8 mouse cellular contexts compared by ENCODE assay signal in genomic region chr14:32073211-32073685, GRCm38 (mm10). TPM values are rescaled to one million over a fixed set of nuclear protein-coding genes. Genes with fewer than 3 reads are reported as not detected.
A peak's percentile ranks its signal among the peaks of the same experiment; 100 is the strongest.
DNase-seq lines count a peak whose midpoint lies in the region; ATAC-seq and TF ChIP-seq lines count a peak whose summit lies in the region.

No protein-coding gene starts in this region.

- H3K4me3 ChIP-seq in testis, adult 2 months (ENCODE audit: control insufficient read depth, low read depth, low read length), result no peak overlapping the region

- intact Hi-C loops in heart, postnatal 10 days (cut with DNase I), result no loop called here
- intact Hi-C loops in left cerebral cortex, postnatal 25 days (cut with DNase I), result no loop called here

- H3K27me3 ChIP-seq in testis, adult 2 months (ENCODE audit: control insufficient read depth, insufficient read depth, low read length), result no peaks in the 10 kb centered on the region

- TF ChIP-seq CTCF in testis, adult 2 months (IDR thresholded peaks at IDR 0.05; ENCODE audit: control insufficient read depth, insufficient read depth, insufficient replicate concordance, low read depth, low read length), result no peak

- DNase-seq in testis, postnatal 10 days (ENCODE audit: low spot score), result no peak
- DNase-seq in heart, postnatal 10 days, result peak; percentile 70 to 79
- DNase-seq in left cerebral cortex, postnatal 25 days (ENCODE audit: low spot score in 2 of 2), result peak; percentile 42 to 85
- DNase-seq in right cerebral cortex, postnatal 36 days (ENCODE audit: low spot score in 2 of 2), result peak; percentile 64 to 72
- no peak for DNase-seq in ovary, postnatal 14 days (ENCODE audit: low spot score)
- no peak for DNase-seq in T-cell, adult 2 months (ENCODE audit: low spot score)

- ATAC-seq in common myeloid progenitor, adult 5-6 weeks (replicated peaks; ENCODE audit: low read depth, poor library complexity, severe bottlenecking), result peak; percentile 84

- no peaks in the 10 kb centered on the region for H3K36me3 ChIP-seq in testis, adult 2 months (ENCODE audit: control insufficient read depth, insufficient read depth, low read length)

- peaks cover 6% of the 10 kb centered on the region for H3K4me1 ChIP-seq in testis, adult 2 months (ENCODE audit: control insufficient read depth, insufficient read depth, low read length)

- H3K27ac ChIP-seq in testis, adult 2 months (ENCODE audit: control insufficient read depth, insufficient read depth, low read depth, low read length), result peak overlapping the region; percentile 41; the same call in 1 of the 2 replicates

- TF ChIP-seq POLR2A in testis, adult 2 months (IDR thresholded peaks at IDR 0.05; ENCODE audit: control insufficient read depth, low read depth, low read length), result no peak

RNA-seq across cellular contexts. Expression of gene Oxnad1, which starts 11.9 kb away (rescaled TPM):
- polyA plus RNA-seq in testis, adult 2 months (2012; rRNA removed), result 23.9 and 24.0 TPM in 2 replicates
- total RNA-seq in common myeloid progenitor, adult 5-6 weeks (2017), result 41.4 and 47.0 TPM in 2 replicates
- total RNA-seq in heart, postnatal 10 days (2021), result 10 to 100 TPM; 45.1 to 49.3 TPM
- 10 to 100 TPM; 11.9 to 16.3 TPM for total RNA-seq in left cerebral cortex, postnatal 25 days (2021)

RNA-seq across cellular contexts. Expression of gene Dph3, which starts 12.3 kb away (rescaled TPM):
- 149 and 193 TPM in 2 replicates for polyA plus RNA-seq in testis, adult 2 months (2012; rRNA removed)
- 40.1 and 54.3 TPM in 2 replicates for total RNA-seq in common myeloid progenitor, adult 5-6 weeks (2017)
- 10 to 100 TPM; 83.4 to 83.7 TPM for total RNA-seq in heart, postnatal 10 days (2021)
- 10 to 100 TPM; 47.2 to 48.4 TPM for total RNA-seq in left cerebral cortex, postnatal 25 days (2021)

RNA-seq across cellular contexts. Expression of gene Galnt15, which starts 44.5 kb away (rescaled TPM):
- polyA plus RNA-seq in testis, adult 2 months (2012; rRNA removed), result 0.26 and 0.65 TPM in 2 replicates
- not detected in 2 replicates for total RNA-seq in common myeloid progenitor, adult 5-6 weeks (2017)
- 10 to 100 TPM; 11.6 to 13.0 TPM for total RNA-seq in heart, postnatal 10 days (2021)
- 1 to 10 TPM; 1.3 to 2.0 TPM for total RNA-seq in left cerebral cortex, postnatal 25 days (2021)

Comparison
In these comparisons a context has a peak if more than half of its experiments do, and no peak if none do; other contexts are left out.
1. DNase-seq: peak in heart, postnatal 10 days (2 of 2), left cerebral cortex, postnatal 25 days (2 of 2) and right cerebral cortex, postnatal 36 days (2 of 2); none in testis, postnatal 10 days (single experiment), ovary, postnatal 14 days (single experiment) and T-cell, adult 2 months (single experiment).
2. RNA of gene Galnt15, which starts 44.5 kb away (total RNA-seq): 11.6 to 13.0 TPM in heart, postnatal 10 days; 1.3 to 2.0 TPM in left cerebral cortex, postnatal 25 days and not detected in common myeloid progenitor, adult 5-6 weeks; every median in the first group is over 4 times any median in the second.